In genomic region chr8:64848245-64848785, GRCm38 (mm10) we compare ENCODE assay signal across 8 mouse cellular contexts. TPM values are rescaled to one million over a fixed set of nuclear protein-coding genes. Genes with fewer than 3 reads are reported as not detected.
DNase-seq lines count a peak whose midpoint lies in the region; ATAC-seq and TF ChIP-seq lines count a peak whose summit lies in the region.

No protein-coding gene starts in this region.

- H3K9ac ChIP-seq in heart, embryonic 11.5 days (ENCODE audit: low read depth, low read length): no peak overlapping the region
- no peak overlapping the region for H3K9ac ChIP-seq in MEL (ENCODE audit: control insufficient read depth, low read depth, low read length, poor library complexity, severe bottlenecking)

- TF ChIP-seq CTCF in MEL (IDR thresholded peaks at IDR 0.05 in 2 of 3, conservative IDR thresholded peaks at IDR 0.05 in 1 of 3; ENCODE audit: control insufficient read depth in 1 of 3, insufficient read depth in 1 of 3, low read depth in 2 of 3, low read length in 3 of 3, poor library complexity in 1 of 3, severe bottlenecking in 1 of 3): no peak

- ATAC-seq in heart, embryonic 11.5 days (replicated peaks; ENCODE audit: insufficient number of reproducible peaks, low FRiP score, low TSS enrichment): no peak

- no peak for TF ChIP-seq POLR2A in MEL (IDR thresholded peaks at IDR 0.05; ENCODE audit: control insufficient read depth in 1 of 2, insufficient read depth in 1 of 2, low read depth in 1 of 2, low read length in 2 of 2, poor library complexity in 1 of 2)

- no peaks in the 10 kb centered on the region for H3K36me3 ChIP-seq in heart, embryonic 11.5 days (ENCODE audit: control insufficient read depth, insufficient read depth, low read length)
- H3K36me3 ChIP-seq in MEL (ENCODE audit: control insufficient read depth in 1 of 2, insufficient read depth in 2 of 2, low read length in 2 of 2): peaks cover 0 to 5% of the 10 kb centered on the region in 2 experiments; a peak in 2 of 4 replicates
- no peaks in the 10 kb centered on the region for H3K36me3 ChIP-seq in hindbrain, embryonic 10.5 days

- H3K79me2 ChIP-seq in MEL (ENCODE audit: control insufficient read depth, insufficient read depth, low read length, poor library complexity): peaks cover 29% of the 10 kb centered on the region

- no peaks in the 10 kb centered on the region for H3K27me3 ChIP-seq in heart, embryonic 11.5 days (ENCODE audit: control insufficient read depth, insufficient read depth, low read length)
- H3K27me3 ChIP-seq in MEL (ENCODE audit: control insufficient read depth in 1 of 2, insufficient read depth in 2 of 2, low read length in 2 of 2): no peaks in the 10 kb centered on the region
- no peaks in the 10 kb centered on the region for H3K27me3 ChIP-seq in hindbrain, embryonic 10.5 days (ENCODE audit: insufficient read depth, poor library complexity, severe bottlenecking)

- no peak for DNase-seq in heart, adult 18-20 months
- peak; percentile 38 for DNase-seq in MEL (ENCODE audit: low read depth, low spot score)
- DNase-seq in hindbrain, embryonic 10.5 days (ENCODE audit: low spot score): no peak
- DNase-seq in lung, postnatal 36 days: peak; percentile 24
- DNase-seq in B cell, adult 2 months: no peak
- DNase-seq in frontal cortex, postnatal 14 days (ENCODE audit: low spot score in 2 of 2): no peak
- no peak for DNase-seq in right cerebral cortex, postnatal 14 days

- H3K4me3 ChIP-seq in heart, embryonic 11.5 days (ENCODE audit: low read depth, low read length): peak overlapping the region; percentile 82
- peak overlapping the region in 1 of 2 experiments; percentile 77; a peak in 2 of 4 replicates for H3K4me3 ChIP-seq in MEL (ENCODE audit: control insufficient read depth in 1 of 2, insufficient read depth in 1 of 2, low read depth in 2 of 2, low read length in 2 of 2)
- H3K4me3 ChIP-seq in hindbrain, embryonic 10.5 days: peak overlapping the region; percentile 87

- WGBS in heart, embryonic 11.5 days (ENCODE audit: insufficient replicate concordance): 14% methylated on average over 8 of the region's 8 CpGs
- 10% methylated on average over 8 of the region's 8 CpGs for WGBS in hindbrain, embryonic 10.5 days

- no peak for TF ChIP-seq EP300 in MEL (IDR thresholded peaks at IDR 0.05; ENCODE audit: low read depth in 1 of 2, low read length in 2 of 2)

- H3K4me2 ChIP-seq in heart, embryonic 11.5 days: peak overlapping the region; percentile 89

- no peak overlapping the region for H3K27ac ChIP-seq in heart, embryonic 11.5 days (ENCODE audit: low read depth, low read length)
- no peak overlapping the region for H3K27ac ChIP-seq in MEL (ENCODE audit: control insufficient read depth, low read depth, low read length)
- peak overlapping the region; percentile 40; the same call in 1 of the 2 replicates for H3K27ac ChIP-seq in hindbrain, embryonic 10.5 days

- no peak for TF ChIP-seq RAD21 in MEL (IDR thresholded peaks at IDR 0.05; ENCODE audit: low read depth, low read length)

- no peaks in the 10 kb centered on the region for H3K9me3 ChIP-seq in heart, embryonic 11.5 days (replicated peaks; ENCODE audit: control insufficient read depth, low read length)
- H3K9me3 ChIP-seq in MEL (replicated peaks; ENCODE audit: insufficient read depth, low read length): no peaks in the 10 kb centered on the region
- H3K9me3 ChIP-seq in hindbrain, embryonic 10.5 days: no peaks in the 10 kb centered on the region

- H3K4me1 ChIP-seq in heart, embryonic 11.5 days (ENCODE audit: control insufficient read depth, insufficient read depth, low read length): peaks cover 12% of the 10 kb centered on the region
- H3K4me1 ChIP-seq in MEL (ENCODE audit: control insufficient read depth in 1 of 2, insufficient read depth in 2 of 2, low read length in 2 of 2): 0 out of 4 replicates have a peak, but pooled peaks cover 0 to 5% of the 10 kb centered on the region in 2 experiments
- peaks cover 27% of the 10 kb centered on the region for H3K4me1 ChIP-seq in hindbrain, embryonic 10.5 days (replicated peaks)

TF ChIP-seq in MEL, 35 proteins besides CTCF, POLR2A, EP300 and RAD21:
- TF ChIP-seq RCOR1 (IDR thresholded peaks at IDR 0.05; ENCODE audit: low read depth, low read length): 0 out of 2 replicates have a peak, but pooled peaks have one; percentile 27
- TF ChIP-seq MYB (IDR thresholded peaks at IDR 0.05; ENCODE audit: low read depth, low read length): no peak
- peak; percentile 48; the same call in 1 of the 2 replicates for TF ChIP-seq BHLHE40 (IDR thresholded peaks at IDR 0.05; ENCODE audit: borderline replicate concordance, low read depth, low read length)

RNA-seq across cellular contexts. Expression of gene Klhl2, which starts 1.5 kb away (rescaled TPM):
- 10.8 and 12.6 TPM in 2 replicates for polyA plus RNA-seq in heart, embryonic 11.5 days (2014; fragmentation: Nextera tagmentation; extraction: Ambion mirVana)
- 10 to 100 TPM; 18.2 to 24.2 TPM for total RNA-seq in heart, adult 18-20 months (2021)
- total RNA-seq in MEL (2012; rRNA removed): 11.1 and 12.1 TPM in 2 replicates
- 10 to 100 TPM in 1 of 2 experiments, not detected in 1; 11.5 TPM for polyA plus RNA-seq in MEL (2012; ENCODE audit: insufficient read depth in 1 of 2, insufficient read length in 2 of 2, low read depth in 1 of 2, low replicate concordance in 2 of 2, missing spikeins in 1 of 2)
- polyA plus RNA-seq in hindbrain, embryonic 10.5 days (2016; fragmentation: Nextera tagmentation; extraction: Ambion mirVana): 11.5 and 13.0 TPM in 2 replicates

Comparison
In these comparisons a context has a peak if more than half of its experiments do, and no peak if none do; other contexts are left out.
1. DNase-seq: peak in MEL (single experiment) and lung, postnatal 36 days (single experiment); none in heart, adult 18-20 months (0 of 2), hindbrain, embryonic 10.5 days (single experiment), B cell, adult 2 months (0 of 2), frontal cortex, postnatal 14 days (0 of 2) and right cerebral cortex, postnatal 14 days (single experiment).